Mouse (Mus musculus) CH12.LX (cell line): ENCODE measurements around the gene Aldoc. TPM values are rescaled to one million over a fixed set of nuclear protein-coding genes. Genes with fewer than 3 reads are reported as not detected.

Experiments
- DNase-seq: peaks from one replicate; pipeline ENCODE4 v3.0.0-alpha.2; 2013; ENCODE audit errors: extremely low read depth
- H3K27ac ChIP-seq: 2 replicates; pipeline ENCODE4 v1.5.1; 2012; ENCODE audit warnings: low read depth, mild to moderate bottlenecking, control low read depth, moderate library complexity; ENCODE audit not compliant: insufficient read depth
- H3K27me3 ChIP-seq: replicated peaks from 2 replicates; pipeline ENCODE3; 2012; ENCODE audit warnings: inconsistent platforms
- H3K36me3 ChIP-seq, 2 experiments: replicated peaks in 1 of 2; 2 replicates each; pipeline versions ENCODE3 to v1.6.1; 2012; ENCODE audit warnings: inconsistent platforms in 1 of 2, low read length in 1 of 2, mild to moderate bottlenecking in 1 of 2, mixed read lengths in 1 of 2, moderate library complexity in 1 of 2; ENCODE audit not compliant: control insufficient read depth in 1 of 2, insufficient read depth in 1 of 2
- H3K4me1 ChIP-seq, 2 experiments: 2 replicates each; pipeline ENCODE4 v1.6.1; 2012; ENCODE audit warnings: inconsistent platforms in 1 of 2, moderate library complexity in 1 of 2; ENCODE audit not compliant: insufficient read depth in 2 of 2, control insufficient read depth in 1 of 2
- H3K4me2 ChIP-seq: 2 replicates; pipeline ENCODE4 v1.6.1; 2012; ENCODE audit warnings: low read depth, mild to moderate bottlenecking, control low read depth; ENCODE audit not compliant: poor library complexity, insufficient read depth, severe bottlenecking
- H3K4me3 ChIP-seq, 3 experiments: fragments of 150-350 bp in 1 of 3; sonication (generic) in 1 of 3; replicated peaks in 1 of 3; 2 replicates each; pipeline versions ENCODE3 to v1.5.1; 2011 to 2012; ENCODE audit warnings: low read depth in 2 of 3, low read length in 2 of 3, mild to moderate bottlenecking in 2 of 3, moderate library complexity in 2 of 3, control low read depth in 1 of 3, improper control_type of control experiment in 1 of 3, inconsistent platforms in 1 of 3, mixed read lengths in 1 of 3; ENCODE audit not compliant: poor library complexity in 1 of 3
- H3K79me2 ChIP-seq: replicated peaks from 2 replicates; pipeline ENCODE4 v1.6.1; 2012; ENCODE audit warnings: mild to moderate bottlenecking, moderate library complexity; ENCODE audit not compliant: control insufficient read depth, poor library complexity, insufficient read depth, severe bottlenecking; ENCODE audit errors: extremely low read depth
- H3K9ac ChIP-seq: 2 replicates; pipeline ENCODE4 v1.6.1; 2012; ENCODE audit warnings: low read depth, mild to moderate bottlenecking, control low read depth, moderate library complexity; ENCODE audit not compliant: insufficient read depth
- H3K9me3 ChIP-seq: replicated peaks from 2 replicates; pipeline ENCODE3; 2012; ENCODE audit warnings: low read length, inconsistent platforms, mixed read lengths
- BHLHE40 ChIP-seq: IDR thresholded peaks from 2 replicates; pipeline ENCODE4 v1.6.1; 2011; ENCODE audit warnings: mild to moderate bottlenecking, low read depth, low read length, improper control_type of control experiment
- CHD1 ChIP-seq: IDR thresholded peaks from 2 replicates; pipeline ENCODE4 v1.6.1; 2012; ENCODE audit warnings: low read depth, low read length, improper control_type of control experiment, inconsistent platforms
- CHD2 ChIP-seq: IDR thresholded peaks from 2 replicates; pipeline ENCODE4 v1.6.1; 2011; ENCODE audit warnings: low read length, improper control_type of control experiment
- CTCF ChIP-seq, 2 experiments: IDR thresholded peaks in 1 of 2; conservative IDR thresholded peaks in 1 of 2; 2 replicates each; pipeline ENCODE4 v1.5.1; 2011 to 2012; ENCODE audit warnings: low read depth in 2 of 2, low read length in 2 of 2, improper control_type of control experiment in 1 of 2, inconsistent platforms in 1 of 2, mild to moderate bottlenecking in 1 of 2, moderate library complexity in 1 of 2
- HCFC1 ChIP-seq: IDR thresholded peaks from 2 replicates; pipeline ENCODE4 v1.6.1; 2012; ENCODE audit warnings: low read depth, mild to moderate bottlenecking, inconsistent platforms, low read length, improper control_type of control experiment
- JUN ChIP-seq: IDR thresholded peaks from 2 replicates; pipeline ENCODE4 v1.6.1; 2011; ENCODE audit warnings: low read depth, mild to moderate bottlenecking, low read length, improper control_type of control experiment, moderate library complexity; ENCODE audit not compliant: insufficient read depth
- JUND ChIP-seq: conservative IDR thresholded peaks from 2 replicates; pipeline ENCODE4 v1.6.1; 2011; ENCODE audit warnings: low read depth, low read length, improper control_type of control experiment
- MAFK ChIP-seq: IDR thresholded peaks from 2 replicates; pipeline ENCODE4 v1.6.1; 2011; ENCODE audit warnings: low read length, improper control_type of control experiment; ENCODE audit not compliant: insufficient replicate concordance
- MAX ChIP-seq: IDR thresholded peaks from 2 replicates; pipeline ENCODE4 v1.6.1; 2011; ENCODE audit warnings: low read length, improper control_type of control experiment
- MAZ ChIP-seq: IDR thresholded peaks from 2 replicates; pipeline ENCODE4 v1.6.1; 2012; ENCODE audit warnings: low read depth, mild to moderate bottlenecking, inconsistent platforms, low read length, improper control_type of control experiment, moderate library complexity
- MXI1 ChIP-seq: IDR thresholded peaks from 2 replicates; pipeline ENCODE4 v1.6.1; 2011; ENCODE audit warnings: mild to moderate bottlenecking, low read depth, low read length, improper control_type of control experiment
- NELFE ChIP-seq: IDR thresholded peaks from 2 replicates; pipeline ENCODE4 v1.6.1; 2011; ENCODE audit warnings: low read depth, low read length, improper control_type of control experiment
- NRF1 ChIP-seq: IDR thresholded peaks from 2 replicates; pipeline ENCODE4 v1.6.1; 2014; ENCODE audit warnings: low read depth, mild to moderate bottlenecking, inconsistent platforms, low read length, improper control_type of control experiment, moderate library complexity
- PAX5 ChIP-seq: IDR thresholded peaks from 2 replicates; pipeline ENCODE4 v1.6.1; 2012; ENCODE audit warnings: low read length, inconsistent platforms, mixed read lengths
- RAD21 ChIP-seq: IDR thresholded peaks from 2 replicates; pipeline ENCODE4 v1.6.1; 2011; ENCODE audit warnings: low read depth, mild to moderate bottlenecking, low read length, improper control_type of control experiment, moderate library complexity
- SMC3 ChIP-seq: IDR thresholded peaks from 2 replicates; pipeline ENCODE4 v1.6.1; 2011; ENCODE audit warnings: low read depth, low read length, improper control_type of control experiment
- TBP ChIP-seq: conservative IDR thresholded peaks from 2 replicates; pipeline ENCODE4 v1.6.1; 2011; ENCODE audit warnings: low read depth, low read length, improper control_type of control experiment
- USF1 ChIP-seq: IDR thresholded peaks from 2 replicates; pipeline ENCODE4 v1.6.1; 2014; ENCODE audit warnings: low read depth, mild to moderate bottlenecking, inconsistent platforms, low read length, improper control_type of control experiment
- USF2 ChIP-seq: conservative IDR thresholded peaks from 2 replicates; pipeline ENCODE4 v1.6.1; 2011; ENCODE audit warnings: low read depth, low read length, improper control_type of control experiment
- ZC3H11A ChIP-seq: IDR thresholded peaks from 2 replicates; pipeline ENCODE4 v1.6.1; 2012; ENCODE audit warnings: low read depth, mild to moderate bottlenecking, inconsistent platforms, low read length, improper control_type of control experiment
- ZKSCAN1 ChIP-seq: IDR thresholded peaks from 2 replicates; pipeline ENCODE4 v1.6.1; 2012; ENCODE audit warnings: low read depth, inconsistent platforms, low read length, improper control_type of control experiment, borderline replicate concordance
- ZMIZ1 ChIP-seq: IDR thresholded peaks from 2 replicates; pipeline ENCODE4 v1.6.1; 2012; ENCODE audit warnings: low read depth, mild to moderate bottlenecking, inconsistent platforms, low read length, improper control_type of control experiment
- ZNF384 ChIP-seq: IDR thresholded peaks from 2 replicates; pipeline ENCODE4 v1.6.1; 2012; ENCODE audit warnings: low read depth, low read length, improper control_type of control experiment, inconsistent platforms
- dilution Hi-C: fragments of 300-500 bp; cut with MboI; formaldehyde crosslinking; loops from 2 replicates; pipeline ENCODE4 v1.14.3; 2020; ENCODE audit warnings: low sequenced_read_pairs; ENCODE audit not compliant: extremely low pct_unique_long_range_greater_than_20kb, extremely low pct_ligation_motif_present
- in situ Hi-C: fragments of 300-500 bp; cut with MboI; formaldehyde crosslinking; loops from 3 replicates; pipeline ENCODE4 v1.14.3; 2019; ENCODE audit warnings: low sequenced_read_pairs, low pct_ligation_motif_present, low pct_unique_long_range_greater_than_20kb, mixed read lengths
- polyA plus RNA-seq: library from polyadenylated mRNA; unstranded; fragments of >175 nt; gene quantifications from 2 replicates; pipeline ENCODE4 v1.2.1, GENCODE M21; 2012; ENCODE audit warnings: low read depth; ENCODE audit not compliant: insufficient read length
- total RNA-seq, 2 experiments: library from RNA; depleted of rRNA; stranded (reverse); fragments of 300-350 nt in 1 of 2; fragments of >200 nt in 1 of 2; gene quantifications; 2 replicates each; pipeline ENCODE4 v1.2.3; 2012 to 2014

Gene Aldoc
- total and polyA plus RNA-seq, 3 experiments = 25.0 to 119 (median 90.2) TPM

- no peak overlapping the region for H3K4me2 ChIP-seq
- peaks cover 46% of the 10 kb centered on the region for H3K27me3 ChIP-seq
- peaks cover 2 to 18% of the 10 kb centered on the region in 2 experiments; a peak in 3 of 4 replicates for H3K4me1 ChIP-seq
- no peaks in the 10 kb centered on the region for H3K36me3 ChIP-seq
- no peak overlapping the region for H3K4me3 ChIP-seq
- H3K9me3 ChIP-seq = no peaks in the 10 kb centered on the region
- no peak for DNase-seq
- TF ChIP-seq BHLHE40 = no peak
- in situ Hi-C loops (no loop called here), dilution Hi-C loops (no loop called here)
- no peak overlapping the region for H3K9ac ChIP-seq
- H3K27ac ChIP-seq = no peak overlapping the region
- no peaks in the 10 kb centered on the region for H3K79me2 ChIP-seq
Measured at GRCm38 (mm10) chr11:78372166-78372565, 49.4 kb downstream of the Aldoc start.

- Histone ChIP-seq H3K4me1 (peaks cover 2 to 18% of the 10 kb centered on the region in 2 experiments; a peak in 3 of 4 replicates), H3K9ac (no peak overlapping the region), H3K9me3 (no peaks in the 10 kb centered on the region), H3K36me3 (no peaks in the 10 kb centered on the region), H3K27me3 (peaks cover 41% of the 10 kb centered on the region), H3K27ac (no peak overlapping the region), H3K4me2 (no peak overlapping the region), H3K79me2 (no peaks in the 10 kb centered on the region), H3K4me3 (no peak overlapping the region)
- TF ChIP-seq NELFE = no peak
- TF ChIP-seq SMC3 = no peak
- no peak for TF ChIP-seq TBP
- TF ChIP-seq MAFK = no peak
- TF ChIP-seq PAX5 = no peak
- no peak for TF ChIP-seq USF1
- no peak for TF ChIP-seq MAX
- no peak for TF ChIP-seq ZMIZ1
- no peak for TF ChIP-seq CHD1
- TF ChIP-seq BHLHE40 = no peak
- TF ChIP-seq ZNF384 = no peak
- no peak for DNase-seq
- dilution Hi-C loops = no loop called here
- in situ Hi-C loops = no loop called here
Measured at GRCm38 (mm10) chr11:78372610-78373009, 49.8 kb downstream of the Aldoc start.

- H3K27me3 ChIP-seq = peaks cover 39% of the 10 kb centered on the region
- H3K27ac ChIP-seq = no peak overlapping the region
- no peak overlapping the region for H3K4me3 ChIP-seq
- peaks cover 2 to 18% of the 10 kb centered on the region in 2 experiments; a peak in 3 of 4 replicates for H3K4me1 ChIP-seq
- no peak for DNase-seq
- H3K36me3 ChIP-seq = no peaks in the 10 kb centered on the region
- TF ChIP-seq ZKSCAN1 = no peak
- TF ChIP-seq NRF1 = no peak
- no peak for TF ChIP-seq TBP
- TF ChIP-seq MAZ = no peak
- TF ChIP-seq JUN = no peak
- no peak for TF ChIP-seq MAX
- no peak for TF ChIP-seq NELFE
- no peak for TF ChIP-seq RAD21
- TF ChIP-seq MXI1 = no peak
- no peak for TF ChIP-seq HCFC1
- TF ChIP-seq ZC3H11A = no peak
- no peak for TF ChIP-seq JUND
- no peak for TF ChIP-seq CHD2
- no peak for TF ChIP-seq USF2
- TF ChIP-seq SMC3 = no peak
- TF ChIP-seq CTCF (conservative IDR thresholded peaks at IDR 0.05 in 1 of 2, IDR thresholded peaks at IDR 0.05 in 1 of 2; ENCODE audit: low read depth in 2 of 2, low read length in 2 of 2) = no peak
- TF ChIP-seq ZMIZ1 = no peak
- no peak for TF ChIP-seq ZNF384
- H3K4me2 ChIP-seq = no peak overlapping the region
- H3K79me2 ChIP-seq = no peaks in the 10 kb centered on the region
- dilution Hi-C loops = no loop called here
- H3K9ac ChIP-seq = no peak overlapping the region
- in situ Hi-C loops = no loop called here
- H3K9me3 ChIP-seq = no peaks in the 10 kb centered on the region
Measured at GRCm38 (mm10) chr11:78374147-78374546, 51.4 kb downstream of the Aldoc start.
